Mouse (Mus musculus) limb, embryonic 14.5 days (tissue): ENCODE results near the gene Eng. TPM values are rescaled to one million over a fixed set of nuclear protein-coding genes. Genes with fewer than 3 reads are reported as not detected.

Experiments
- ATAC-seq: fragments of 200-750 bp; cut with Nextera tagmentation; 2 replicates; pipeline ENCODE4 v1.8.0; 2017; ENCODE audit warnings: low read depth, moderate number of reproducible peaks, moderate TSS enrichment; ENCODE audit not compliant: low FRiP score
- DNase-seq: peaks from one replicate; pipeline ENCODE4 v3.0.0-alpha.2; 2015; ENCODE audit warnings: low spot score
- H3K27ac ChIP-seq: fragments of 300-500 bp; sonication (generic); replicated peaks from 2 replicates; pipeline ENCODE4 v1.5.1; 2014; ENCODE audit warnings: low read depth, mild to moderate bottlenecking, low read length, moderate library complexity, mixed read lengths
- H3K27me3 ChIP-seq: fragments of 300-500 bp; sonication (generic); 2 replicates; pipeline ENCODE4 v1.6.1; 2014; ENCODE audit warnings: low read length, mixed read lengths; ENCODE audit not compliant: control insufficient read depth, insufficient read depth
- H3K36me3 ChIP-seq: fragments of 300-500 bp; sonication (generic); 2 replicates; pipeline ENCODE4 v1.6.1; 2014; ENCODE audit warnings: mild to moderate bottlenecking, low read length, moderate library complexity, mixed read lengths; ENCODE audit not compliant: control insufficient read depth, insufficient read depth
- H3K4me1 ChIP-seq: fragments of 300-500 bp; sonication (generic); 2 replicates; pipeline ENCODE4 v1.6.1; 2014; ENCODE audit warnings: antibody characterized with exemption, low read length, mixed read lengths; ENCODE audit not compliant: control insufficient read depth, insufficient read depth
- H3K4me2 ChIP-seq: fragments of 300-500 bp; sonication (generic); replicated peaks from 2 replicates; pipeline ENCODE4 v1.6.1; 2014; ENCODE audit warnings: low read depth, mild to moderate bottlenecking, low read length, moderate library complexity; ENCODE audit not compliant: severe bottlenecking
- H3K4me3 ChIP-seq: fragments of 300-500 bp; sonication (generic); replicated peaks from 2 replicates; pipeline ENCODE4 v1.5.1; 2014; ENCODE audit warnings: low read length
- H3K9ac ChIP-seq: fragments of 300-500 bp; sonication (generic); 2 replicates; pipeline ENCODE4 v1.6.1; 2014; ENCODE audit warnings: mild to moderate bottlenecking, low read depth, low read length, moderate library complexity; ENCODE audit not compliant: severe bottlenecking
- H3K9me3 ChIP-seq: fragments of 300-500 bp; sonication (generic); 2 replicates; pipeline ENCODE4 v1.6.1; 2016; ENCODE audit warnings: low read length; ENCODE audit not compliant: control insufficient read depth
- POLR2A ChIP-seq: fragments of 200-500 bp; IDR thresholded peaks from 2 replicates; pipeline ENCODE4 v1.8.0; 2012; ENCODE audit warnings: inconsistent platforms, mild to moderate bottlenecking, moderate library complexity, borderline replicate concordance; ENCODE audit not compliant: insufficient read depth, insufficient read length; ENCODE audit errors: extremely low read depth
- WGBS: fragments of 180-500 bp; shearing (Covaris S2); extraction: QIAGEN DNeasy Blood & Tissue Kit; methylation state at CpG from one replicate; pipeline ENCODE4 v1.1.7; 2014; 5-methylcytosine and 5-hydroxymethylcytosine counted together
- polyA plus RNA-seq, 2 experiments: library from polyadenylated mRNA; depleted of rRNA in 1 of 2; stranded (reverse) in 1 of 2; unstranded in 1 of 2; fragments of >200 nt; fragmentation: Nextera tagmentation in 1 of 2; extraction: Ambion mirVana in 1 of 2; gene quantifications; 2 replicates each; pipeline versions ENCODE4 v1.2.1 to v1.2.3; 2012 to 2014

Eng gene
- polyA plus RNA-seq, 2 experiments = 49.3 to 61.4 TPM

GRCm38 (mm10) chr2:32703046-32703445 lies 56.7 kb downstream of the Eng start:
- TF ChIP-seq POLR2A = no peak
- ATAC-seq = no peak
- H3K27me3 ChIP-seq = no peaks in the 10 kb centered on the region
- peaks cover 52% of the 10 kb centered on the region for H3K36me3 ChIP-seq
- H3K27ac ChIP-seq = no peak overlapping the region
- no peak overlapping the region for H3K4me3 ChIP-seq
- no peaks in the 10 kb centered on the region for H3K4me1 ChIP-seq
- H3K4me2 ChIP-seq = no peak overlapping the region
- no peak for DNase-seq
- H3K9me3 ChIP-seq = no peaks in the 10 kb centered on the region
- H3K9ac ChIP-seq = no peak overlapping the region
- WGBS = 93% methylated on average over 8 of the region's 8 CpGs

GRCm38 (mm10) chr2:32704021-32704421 lies 57.6 kb downstream of the Eng start, which contains the start of gene Fpgs:
Gene Fpgs, minus strand, starts transcription at chr2:32704145.
- H3K27ac ChIP-seq = no peak within 1 kb of the TSS
- TF ChIP-seq POLR2A = no peak
- H3K4me2 ChIP-seq = no peak within 1 kb of the TSS
- no peak for ATAC-seq
- no peak within 1 kb of the TSS for H3K9ac ChIP-seq
- H3K27me3 ChIP-seq = no peaks in the 10 kb centered on the region
- 82% methylated on average over 2 of the region's 2 CpGs for WGBS
- H3K4me1 ChIP-seq = no peaks in the 10 kb centered on the region
- no peak for DNase-seq
- H3K9me3 ChIP-seq = no peaks in the 10 kb centered on the region
- no peak within 1 kb of the TSS for H3K4me3 ChIP-seq
- H3K36me3 ChIP-seq = peaks cover 62% of the 10 kb centered on the region

- Histone ChIP-seq H3K36me3 (peaks cover 72% of the 10 kb centered on the region), H3K27ac (no peak overlapping the region)
Observed at GRCm38 (mm10) chr2:32705018-32705417, 58.6 kb downstream of the Eng start.

DNA sequence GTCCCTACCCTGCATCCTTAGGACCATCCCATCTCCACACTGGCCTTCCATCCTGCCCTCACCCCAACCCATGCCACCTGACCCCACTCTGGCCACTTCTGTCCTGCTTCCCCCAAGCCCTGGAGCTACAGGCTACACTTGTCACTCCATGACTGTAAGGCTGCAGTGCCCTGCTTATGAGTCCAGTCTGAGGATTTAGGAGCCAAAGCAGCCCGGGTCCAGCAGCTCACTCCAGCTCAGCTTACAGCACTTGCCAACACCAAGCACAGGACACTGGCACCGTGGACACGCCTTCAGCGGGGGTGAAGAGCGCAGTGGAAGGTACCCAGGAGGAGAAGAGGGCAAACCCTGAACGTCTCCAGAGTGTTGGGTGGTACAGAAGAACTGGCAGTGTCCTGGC lies 60.6 kb downstream of the Eng start:
- DNase-seq (no peak), ATAC-seq (no peak)
- no peaks in the 10 kb centered on the region for H3K27me3 ChIP-seq
- H3K27ac ChIP-seq = no peak overlapping the region
- TF ChIP-seq POLR2A = no peak
- H3K9ac ChIP-seq = no peak overlapping the region
- peaks cover 84% of the 10 kb centered on the region for H3K36me3 ChIP-seq
- peaks cover 7% of the 10 kb centered on the region; the same call in 1 of the 2 replicates for H3K4me1 ChIP-seq
- no peaks in the 10 kb centered on the region for H3K9me3 ChIP-seq
- H3K4me3 ChIP-seq = no peak overlapping the region
- no peak overlapping the region for H3K4me2 ChIP-seq
- WGBS = 88% methylated on average over 6 of the region's 6 CpGs

More at GRCm38 (mm10) chr2:32705018-32705417, 58.6 kb downstream of the Eng start:
- Histone ChIP-seq H3K27me3 (no peaks in the 10 kb centered on the region), H3K9me3 (no peaks in the 10 kb centered on the region), H3K9ac (no peak overlapping the region), H3K4me1 (no peaks in the 10 kb centered on the region), H3K4me3 (no peak overlapping the region), H3K4me2 (no peak overlapping the region)
- TF ChIP-seq POLR2A = no peak
- WGBS = 88% methylated on average over 7 of the region's 7 CpGs
- DNase-seq = no peak
- ATAC-seq = no peak

DNA sequence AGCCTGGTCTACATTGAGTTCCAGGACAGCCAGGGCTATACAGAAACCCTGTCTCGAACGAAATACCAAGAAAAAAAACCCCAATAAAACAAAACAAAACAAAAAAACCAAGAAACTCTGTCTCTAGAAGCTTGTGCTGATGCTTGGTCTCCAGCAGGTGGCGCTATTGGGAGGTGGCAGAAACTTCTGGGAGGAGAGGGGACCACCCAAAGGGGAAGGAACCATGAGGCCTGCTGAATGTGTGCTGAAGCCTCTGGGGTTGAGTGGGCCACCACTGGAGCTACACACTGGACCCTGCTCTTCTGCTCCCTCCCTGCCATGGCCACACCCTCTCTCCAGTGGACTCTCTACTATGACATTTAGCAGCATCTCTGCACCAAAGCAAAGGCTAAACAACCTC lies 62.2 kb downstream of the Eng start:
- Histone ChIP-seq H3K4me1 (peaks cover 8% of the 10 kb centered on the region), H3K9me3 (no peaks in the 10 kb centered on the region), H3K27me3 (no peaks in the 10 kb centered on the region), H3K36me3 (peaks cover 74% of the 10 kb centered on the region), H3K4me3 (no peak overlapping the region), H3K9ac (no peak overlapping the region), H3K27ac (no peak overlapping the region), H3K4me2 (no peak overlapping the region)
- ATAC-seq (no peak), DNase-seq (peak; percentile 65)
- TF ChIP-seq POLR2A = no peak
- 41% methylated on average over 3 of the region's 3 CpGs for WGBS
